Mouse (Mus musculus) liver, postnatal 0 days (tissue): ENCODE measurements around the gene Macrod1.

Experiments
- CTCF ChIP-seq: sonication (generic); IDR thresholded peaks from 2 replicates; pipeline ENCODE4 v1.5.1; 2016; ENCODE audit warnings: antibody characterized with exemption, low read depth
- EP300 ChIP-seq: IDR thresholded peaks from 2 replicates; pipeline ENCODE4 v1.6.1; 2016; ENCODE audit warnings: antibody characterized with exemption, low read depth, mild to moderate bottlenecking

GRCm38 (mm10) chr19:7172051-7172866 is 115.6 kb downstream of the Macrod1 start:
- TF ChIP-seq CTCF: no peak
- TF ChIP-seq EP300: no peak
